Mouse (Mus musculus) limb, embryonic 14.5 days (tissue): ENCODE data around the gene Actl6a. TPM values are rescaled to one million over a fixed set of nuclear protein-coding genes. Genes with fewer than 3 reads are reported as not detected.

Source experiments
- ATAC-seq: fragments of 200-750 bp; cut with Nextera tagmentation; 2 replicates; pipeline ENCODE4 v1.8.0; 2017; ENCODE audit warnings: low read depth, moderate number of reproducible peaks, moderate TSS enrichment; ENCODE audit not compliant: low FRiP score
- DNase-seq: peaks from one replicate; pipeline ENCODE4 v3.0.0-alpha.2; 2015; ENCODE audit warnings: low spot score
- H3K27ac ChIP-seq: fragments of 300-500 bp; sonication (generic); replicated peaks from 2 replicates; pipeline ENCODE4 v1.5.1; 2014; ENCODE audit warnings: low read depth, mild to moderate bottlenecking, low read length, moderate library complexity, mixed read lengths
- H3K27me3 ChIP-seq: fragments of 300-500 bp; sonication (generic); 2 replicates; pipeline ENCODE4 v1.6.1; 2014; ENCODE audit warnings: low read length, mixed read lengths; ENCODE audit not compliant: control insufficient read depth, insufficient read depth
- H3K36me3 ChIP-seq: fragments of 300-500 bp; sonication (generic); 2 replicates; pipeline ENCODE4 v1.6.1; 2014; ENCODE audit warnings: mild to moderate bottlenecking, low read length, moderate library complexity, mixed read lengths; ENCODE audit not compliant: control insufficient read depth, insufficient read depth
- H3K4me1 ChIP-seq: fragments of 300-500 bp; sonication (generic); 2 replicates; pipeline ENCODE4 v1.6.1; 2014; ENCODE audit warnings: antibody characterized with exemption, low read length, mixed read lengths; ENCODE audit not compliant: control insufficient read depth, insufficient read depth
- H3K4me2 ChIP-seq: fragments of 300-500 bp; sonication (generic); replicated peaks from 2 replicates; pipeline ENCODE4 v1.6.1; 2014; ENCODE audit warnings: low read depth, mild to moderate bottlenecking, low read length, moderate library complexity; ENCODE audit not compliant: severe bottlenecking
- H3K4me3 ChIP-seq: fragments of 300-500 bp; sonication (generic); replicated peaks from 2 replicates; pipeline ENCODE4 v1.5.1; 2014; ENCODE audit warnings: low read length
- H3K9ac ChIP-seq: fragments of 300-500 bp; sonication (generic); 2 replicates; pipeline ENCODE4 v1.6.1; 2014; ENCODE audit warnings: mild to moderate bottlenecking, low read depth, low read length, moderate library complexity; ENCODE audit not compliant: severe bottlenecking
- H3K9me3 ChIP-seq: fragments of 300-500 bp; sonication (generic); 2 replicates; pipeline ENCODE4 v1.6.1; 2016; ENCODE audit warnings: low read length; ENCODE audit not compliant: control insufficient read depth
- POLR2A ChIP-seq: fragments of 200-500 bp; IDR thresholded peaks from 2 replicates; pipeline ENCODE4 v1.8.0; 2012; ENCODE audit warnings: inconsistent platforms, mild to moderate bottlenecking, moderate library complexity, borderline replicate concordance; ENCODE audit not compliant: insufficient read depth, insufficient read length; ENCODE audit errors: extremely low read depth
- WGBS: fragments of 180-500 bp; shearing (Covaris S2); extraction: QIAGEN DNeasy Blood & Tissue Kit; methylation state at CpG from one replicate; pipeline ENCODE4 v1.1.7; 2014; 5-methylcytosine and 5-hydroxymethylcytosine counted together
- polyA plus RNA-seq, 2 experiments: library from polyadenylated mRNA; depleted of rRNA in 1 of 2; stranded (reverse) in 1 of 2; unstranded in 1 of 2; fragments of >200 nt; fragmentation: Nextera tagmentation in 1 of 2; extraction: Ambion mirVana in 1 of 2; gene quantifications; 2 replicates each; pipeline versions ENCODE4 v1.2.1 to v1.2.3; 2012 to 2014

The Actl6a gene
- polyA plus RNA-seq, 2 experiments: 67.9 to 124 TPM

DNA sequence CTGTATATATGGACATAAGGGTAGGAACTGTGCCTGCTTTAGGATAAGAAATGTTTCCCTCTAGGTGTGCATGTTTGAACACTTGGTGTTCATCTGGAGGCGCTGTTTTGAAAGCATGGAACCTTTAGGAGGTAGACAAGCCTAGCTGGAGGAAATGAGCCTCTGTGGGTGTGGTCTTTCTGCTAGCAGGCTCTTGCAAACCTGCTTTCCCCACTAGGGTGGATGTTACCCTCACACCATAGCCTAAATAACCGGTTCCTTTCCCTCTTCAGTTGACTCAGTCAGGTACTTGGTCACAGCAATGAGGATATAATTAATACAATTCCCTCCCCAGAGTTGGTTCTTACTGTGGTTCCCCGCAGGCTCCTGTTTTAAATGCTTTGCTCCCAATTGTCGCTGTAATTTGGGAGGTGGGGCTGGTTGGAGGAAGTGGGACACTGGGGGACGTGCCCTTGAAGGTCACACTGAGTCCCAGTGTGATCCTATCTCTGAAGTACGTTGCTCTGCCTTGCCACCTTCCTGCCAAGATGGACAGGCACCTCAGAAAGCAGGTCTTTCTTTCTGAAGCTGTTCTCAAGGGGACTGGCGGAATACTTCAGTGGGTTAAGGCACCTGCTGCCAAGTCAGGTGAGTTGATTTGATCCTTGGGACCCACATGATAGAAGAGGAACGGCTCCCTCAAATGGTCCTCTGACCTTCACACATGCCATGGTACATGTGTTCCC lies 45.1 kb upstream of the Actl6a start:
- TF ChIP-seq POLR2A: no peak
- Histone ChIP-seq H3K4me1 (no peaks in the 10 kb centered on the region), H3K4me3 (no peak overlapping the region), H3K36me3 (no peaks in the 10 kb centered on the region), H3K27me3 (no peaks in the 10 kb centered on the region), H3K27ac (no peak overlapping the region), H3K9ac (no peak overlapping the region), H3K9me3 (no peaks in the 10 kb centered on the region), H3K4me2 (no peak overlapping the region)
- DNase-seq (no peak), ATAC-seq (no peak)
- 55% methylated on average over 8 of the region's 8 CpGs for WGBS

DNA sequence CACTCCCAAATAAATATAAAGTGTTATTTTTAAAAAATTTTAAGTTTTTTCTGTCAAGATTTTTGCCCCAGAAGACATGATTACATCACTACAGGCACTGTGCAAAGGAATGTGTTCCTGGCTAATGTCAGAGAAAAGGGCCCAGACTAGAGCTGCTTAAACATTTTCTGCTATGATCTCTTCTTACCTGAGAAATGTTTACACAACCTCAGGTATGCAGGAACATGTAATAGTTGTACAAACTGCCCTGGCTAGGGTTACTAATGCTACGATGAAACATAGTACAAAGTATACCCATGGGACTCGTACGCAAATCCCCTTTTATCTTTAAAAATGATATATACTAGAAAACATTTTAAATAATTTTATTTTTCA lies 44.6 kb upstream of the Actl6a start:
- DNase-seq (no peak), ATAC-seq (no peak)
- Histone ChIP-seq H3K4me3 (no peak overlapping the region), H3K36me3 (no peaks in the 10 kb centered on the region), H3K27ac (no peak overlapping the region), H3K9ac (no peak overlapping the region), H3K4me1 (no peaks in the 10 kb centered on the region), H3K9me3 (no peaks in the 10 kb centered on the region), H3K4me2 (no peak overlapping the region), H3K27me3 (no peaks in the 10 kb centered on the region)
- 91% methylated on average over 3 of the region's 3 CpGs for WGBS
- no peak for TF ChIP-seq POLR2A

DNA sequence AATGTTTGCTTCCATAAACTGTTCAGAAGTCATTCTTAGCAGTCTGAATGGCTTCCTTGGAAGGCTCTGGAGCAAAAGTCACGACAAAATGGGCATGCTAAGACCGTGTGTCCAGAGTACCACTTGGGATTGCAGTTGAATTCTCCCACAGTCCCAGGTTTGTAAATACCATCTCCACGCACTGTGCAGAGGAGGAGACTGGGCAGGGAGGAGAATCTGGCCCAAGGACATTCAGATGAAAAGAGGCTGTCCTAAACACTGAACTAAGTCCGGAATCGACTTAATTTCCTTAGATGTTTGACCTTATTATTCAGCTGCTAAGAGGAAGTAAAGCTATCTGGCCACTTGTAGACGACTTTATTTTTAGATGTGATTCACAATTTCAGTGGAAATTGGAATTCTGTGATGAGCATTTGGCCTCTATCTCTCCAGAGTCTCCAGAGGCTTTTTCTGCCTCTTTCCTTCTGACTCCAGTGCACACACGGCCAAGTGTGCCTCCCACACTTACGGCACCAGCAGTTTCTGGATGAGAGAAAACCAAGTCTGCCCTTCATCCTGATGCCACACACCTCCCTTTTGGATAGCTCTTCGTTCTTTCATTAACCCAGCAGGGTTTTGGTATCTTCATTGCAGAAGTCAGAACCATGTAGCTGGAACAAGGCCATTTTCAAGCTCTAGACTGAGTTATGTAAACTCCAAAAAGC lies 37.7 kb upstream of the Actl6a start:
- Histone ChIP-seq H3K4me1 (no peaks in the 10 kb centered on the region), H3K4me2 (no peak overlapping the region), H3K9ac (no peak overlapping the region), H3K4me3 (no peak overlapping the region), H3K27me3 (no peaks in the 10 kb centered on the region), H3K9me3 (no peaks in the 10 kb centered on the region), H3K27ac (0 out of 2 replicates have a peak overlapping the region, but pooled peaks have one; percentile 26), H3K36me3 (no peaks in the 10 kb centered on the region)
- DNase-seq: no peak
- ATAC-seq: no peak
- TF ChIP-seq POLR2A: no peak
- WGBS: 78% methylated on average over 9 of the region's 9 CpGs

DNA sequence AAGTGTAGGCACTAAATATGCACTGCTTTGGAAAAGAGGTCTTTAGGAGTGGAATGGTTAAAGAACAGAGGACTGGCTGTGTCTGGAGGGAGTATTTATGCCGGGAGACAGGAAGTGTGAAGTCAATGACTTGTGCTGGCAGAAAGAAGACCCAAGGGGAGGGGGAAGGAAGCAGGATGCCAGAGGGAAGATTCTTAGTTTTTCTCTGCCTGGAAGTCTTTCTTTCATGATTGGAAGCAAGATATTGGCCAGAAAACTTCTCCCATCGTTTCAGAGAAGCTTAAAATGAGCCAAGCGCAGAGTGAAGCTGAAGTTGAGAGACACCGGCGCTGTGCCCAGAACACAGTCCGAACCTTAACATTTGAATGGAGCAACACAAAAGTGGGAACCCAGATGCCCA lies 36.9 kb upstream of the Actl6a start:
- Histone ChIP-seq H3K27ac (0 out of 2 replicates have a peak overlapping the region, but pooled peaks have one; percentile 26), H3K27me3 (no peaks in the 10 kb centered on the region), H3K4me2 (no peak overlapping the region), H3K9ac (no peak overlapping the region), H3K36me3 (no peaks in the 10 kb centered on the region), H3K4me1 (no peaks in the 10 kb centered on the region), H3K4me3 (no peak overlapping the region), H3K9me3 (no peaks in the 10 kb centered on the region)
- WGBS: 67% methylated on average over 6 of the region's 6 CpGs
- ATAC-seq (no peak), DNase-seq (no peak)
- TF ChIP-seq POLR2A: no peak

DNA sequence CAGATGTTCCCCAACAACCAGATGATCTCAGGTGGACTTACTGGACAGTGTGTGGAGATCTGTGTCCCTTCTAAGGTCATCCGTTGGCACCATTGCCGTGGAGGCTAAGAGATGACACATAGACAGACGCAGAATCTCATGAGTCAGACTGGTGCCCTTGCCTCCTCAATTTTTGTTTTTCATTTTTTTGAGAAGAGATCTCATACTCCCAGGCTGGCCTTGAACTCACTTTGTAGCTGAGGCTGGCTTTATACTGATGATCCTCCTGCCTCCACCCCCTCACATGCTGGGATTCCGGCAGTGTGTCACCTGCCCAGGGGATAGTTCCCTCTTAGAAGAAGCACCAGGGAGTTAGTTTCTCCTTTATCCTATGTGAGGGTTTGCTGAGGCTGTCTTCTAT lies 35.9 kb upstream of the Actl6a start:
- DNase-seq (no peak), ATAC-seq (no peak)
- Histone ChIP-seq H3K4me3 (no peak overlapping the region), H3K9me3 (no peaks in the 10 kb centered on the region), H3K27me3 (no peaks in the 10 kb centered on the region), H3K36me3 (no peaks in the 10 kb centered on the region), H3K4me2 (no peak overlapping the region), H3K9ac (no peak overlapping the region), H3K4me1 (no peaks in the 10 kb centered on the region), H3K27ac (no peak overlapping the region)
- no peak for TF ChIP-seq POLR2A
- 93% methylated on average over 4 of the region's 4 CpGs for WGBS

DNA sequence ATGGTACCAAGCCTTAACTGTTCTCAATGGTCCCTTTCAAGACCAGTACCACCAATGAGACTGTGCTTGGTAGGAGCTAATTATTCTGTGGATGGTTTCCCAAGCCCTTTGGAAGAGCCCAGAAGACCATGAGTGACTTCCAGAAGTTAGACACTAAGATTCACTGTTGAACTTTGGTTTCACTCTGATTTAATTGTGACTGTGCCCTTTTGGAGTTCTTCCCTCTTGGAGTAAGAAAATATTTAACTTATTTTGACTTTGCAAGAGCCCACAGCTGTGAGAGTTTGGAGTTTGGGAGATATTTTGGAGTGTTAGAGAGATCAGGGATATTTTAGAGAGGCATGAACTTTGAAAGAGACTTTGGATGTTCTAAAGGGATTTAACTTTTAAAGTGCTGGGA lies 32.9 kb upstream of the Actl6a start:
- TF ChIP-seq POLR2A: no peak
- no peak overlapping the region for H3K4me2 ChIP-seq
- no peaks in the 10 kb centered on the region for H3K9me3 ChIP-seq
- DNase-seq (no peak), ATAC-seq (no peak)
- H3K4me3 ChIP-seq: no peak overlapping the region
- H3K27ac ChIP-seq: no peak overlapping the region
- H3K36me3 ChIP-seq: no peaks in the 10 kb centered on the region
- no peaks in the 10 kb centered on the region for H3K4me1 ChIP-seq
- no peaks in the 10 kb centered on the region for H3K27me3 ChIP-seq
- no peak overlapping the region for H3K9ac ChIP-seq
